Mouse (Mus musculus): ENCODE measurements at regions not wholly inside any gene's neighbourhood (a gene's known extent, or its start where the extent isn't known, plus 50 kb on each side); places are given as distances from the start of the nearest gene placed in this dataset.

DNA sequence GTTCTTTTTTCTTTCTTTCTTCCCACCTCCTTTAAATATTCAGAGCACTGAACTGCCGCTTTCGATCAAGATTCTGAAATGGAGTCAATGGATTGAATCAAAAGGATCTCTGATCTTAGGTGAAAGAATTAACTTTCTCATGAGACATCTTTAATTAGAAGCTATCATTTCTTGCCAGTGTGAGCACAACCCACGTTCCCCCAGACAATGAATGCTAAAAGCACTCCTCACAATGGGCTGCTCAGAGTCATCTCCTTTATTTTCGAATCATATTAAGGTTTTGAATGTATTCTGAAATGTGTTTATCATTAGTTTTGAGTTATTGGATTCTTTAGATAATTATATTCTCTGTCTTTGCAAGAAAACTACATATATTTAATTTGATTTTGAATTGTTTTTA, 137.4 kb upstream of the Nyap2 start:
- ATAC-seq (no peak), DNase-seq (no peak)
- H3K27me3 ChIP-seq (ENCODE audit: insufficient read depth, low read length) = no peaks in the 10 kb centered on the region
- H3K4me1 ChIP-seq (ENCODE audit: insufficient read depth) = no peaks in the 10 kb centered on the region
- no peak overlapping the region for H3K4me2 ChIP-seq (ENCODE audit: low read depth, low read length)
- no peak overlapping the region for H3K9ac ChIP-seq (replicated peaks)
- 75% methylated on average over 4 of the region's 4 CpGs for WGBS (ENCODE audit: insufficient replicate concordance)
- no peaks in the 10 kb centered on the region for H3K9me3 ChIP-seq (ENCODE audit: low read length)
- no peaks in the 10 kb centered on the region for H3K36me3 ChIP-seq (replicated peaks; ENCODE audit: insufficient read depth, low read length)
- no peak for TF ChIP-seq CTCF (IDR thresholded peaks at IDR 0.05; ENCODE audit: low read depth)
- no peak for TF ChIP-seq EP300 (IDR thresholded peaks at IDR 0.05; ENCODE audit: low read depth)
- H3K27ac ChIP-seq (ENCODE audit: low read depth) = no peak overlapping the region
- H3K4me3 ChIP-seq (ENCODE audit: low read depth, low read length) = no peak overlapping the region

- Histone ChIP-seq H3K27ac (ENCODE audit: low read depth) (no peak overlapping the region), H3K4me1 (ENCODE audit: insufficient read depth) (no peaks in the 10 kb centered on the region), H3K4me3 (ENCODE audit: low read depth, low read length) (no peak overlapping the region), H3K27me3 (ENCODE audit: insufficient read depth, low read length) (no peaks in the 10 kb centered on the region), H3K9ac (replicated peaks) (no peak overlapping the region), H3K36me3 (replicated peaks; ENCODE audit: insufficient read depth, low read length) (no peaks in the 10 kb centered on the region), H3K4me2 (ENCODE audit: low read depth, low read length) (no peak overlapping the region), H3K9me3 (ENCODE audit: low read length) (no peaks in the 10 kb centered on the region)
- DNase-seq = no peak
- WGBS (ENCODE audit: insufficient replicate concordance) = 59% methylated on average over 4 of the region's 4 CpGs
- TF ChIP-seq CTCF (IDR thresholded peaks at IDR 0.05; ENCODE audit: low read depth) (no peak), EP300 (IDR thresholded peaks at IDR 0.05; ENCODE audit: low read depth) (no peak)
- ATAC-seq = no peak
Measured at GRCm38 (mm10) chr1:80899281-80899680, 141.0 kb upstream of the Dock10 start.

DNA sequence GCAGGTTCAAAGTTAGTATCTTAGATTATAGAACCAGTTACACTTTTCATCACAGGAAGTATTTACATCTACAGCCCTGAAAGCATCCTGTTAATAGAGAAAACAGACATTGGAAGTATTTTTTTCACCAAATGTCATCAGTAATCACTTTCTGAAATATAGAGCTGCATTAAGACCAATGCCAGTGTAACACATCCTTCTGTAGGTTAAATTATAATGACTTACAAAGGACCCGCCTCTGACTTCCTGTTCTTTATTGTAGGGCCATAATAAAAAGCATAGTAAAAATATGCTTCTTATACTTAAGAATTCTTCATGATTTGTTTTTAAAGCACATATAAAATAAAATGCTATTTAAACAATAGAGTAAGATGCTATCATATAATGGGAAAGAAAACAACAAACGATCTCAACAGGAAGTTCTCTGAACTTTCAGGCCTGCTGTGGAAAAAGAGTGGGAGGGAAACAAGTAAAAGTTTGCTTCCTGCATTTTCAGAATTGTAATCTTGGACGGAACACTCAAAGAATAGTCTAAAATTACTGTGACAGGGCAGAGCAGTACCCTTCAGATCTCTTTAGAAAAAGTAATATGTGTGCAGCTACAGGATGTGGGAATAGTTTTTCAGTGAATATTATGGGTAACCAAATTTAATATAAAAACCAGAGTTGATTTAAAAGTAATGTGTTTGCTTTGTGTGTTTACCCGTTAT, 116.0 kb upstream of the Dock10 start:
- H3K27me3 ChIP-seq (ENCODE audit: insufficient read depth, low read length) = no peaks in the 10 kb centered on the region
- no peak for ATAC-seq
- no peaks in the 10 kb centered on the region for H3K9me3 ChIP-seq (ENCODE audit: low read length)
- TF ChIP-seq CTCF (IDR thresholded peaks at IDR 0.05; ENCODE audit: low read depth) (no peak), EP300 (IDR thresholded peaks at IDR 0.05; ENCODE audit: low read depth) (no peak)
- WGBS (ENCODE audit: insufficient replicate concordance) = 54% methylated on average over 4 of the region's 4 CpGs
- H3K4me1 ChIP-seq (ENCODE audit: insufficient read depth) = no peaks in the 10 kb centered on the region
- no peak for DNase-seq
- H3K4me3 ChIP-seq (ENCODE audit: low read depth, low read length) = no peak overlapping the region
- no peak overlapping the region for H3K9ac ChIP-seq (replicated peaks)
- H3K27ac ChIP-seq (ENCODE audit: low read depth) = no peak overlapping the region
- no peak overlapping the region for H3K4me2 ChIP-seq (ENCODE audit: low read depth, low read length)
- H3K36me3 ChIP-seq (replicated peaks; ENCODE audit: insufficient read depth, low read length) = no peaks in the 10 kb centered on the region

DNA sequence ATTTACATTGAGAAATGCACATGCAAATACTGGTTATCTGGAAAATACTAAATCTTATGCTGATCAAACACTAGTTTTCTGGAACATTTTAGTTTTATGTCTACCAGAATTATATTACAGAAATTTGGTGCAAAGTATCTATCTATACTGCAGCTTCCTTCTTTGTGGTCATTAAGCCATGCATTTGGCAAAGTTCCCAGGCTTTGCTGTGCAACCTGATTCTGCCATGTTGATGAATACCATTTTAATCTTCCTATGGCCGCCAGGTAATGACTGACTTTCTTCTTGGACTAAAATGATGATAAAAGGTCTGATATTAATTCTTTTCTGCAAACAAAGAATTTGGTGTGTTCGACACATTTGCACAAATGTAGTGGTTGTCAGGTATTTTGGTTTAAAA, 115.3 kb upstream of the Dock10 start:
- H3K4me2 ChIP-seq (ENCODE audit: low read depth, low read length) = no peak overlapping the region
- no peak for DNase-seq
- WGBS (ENCODE audit: insufficient replicate concordance) = 64% methylated on average over 2 of the region's 2 CpGs
- no peak overlapping the region for H3K27ac ChIP-seq (ENCODE audit: low read depth)
- no peak for ATAC-seq
- no peak for TF ChIP-seq EP300 (IDR thresholded peaks at IDR 0.05; ENCODE audit: low read depth)
- no peak for TF ChIP-seq CTCF (IDR thresholded peaks at IDR 0.05; ENCODE audit: low read depth)
- H3K9me3 ChIP-seq (ENCODE audit: low read length) = no peaks in the 10 kb centered on the region
- H3K36me3 ChIP-seq (replicated peaks; ENCODE audit: insufficient read depth, low read length) = no peaks in the 10 kb centered on the region
- H3K4me3 ChIP-seq (ENCODE audit: low read depth, low read length) = no peak overlapping the region
- no peaks in the 10 kb centered on the region for H3K27me3 ChIP-seq (ENCODE audit: insufficient read depth, low read length)
- H3K4me1 ChIP-seq (ENCODE audit: insufficient read depth) = no peaks in the 10 kb centered on the region
- H3K9ac ChIP-seq (replicated peaks) = no peak overlapping the region

DNA sequence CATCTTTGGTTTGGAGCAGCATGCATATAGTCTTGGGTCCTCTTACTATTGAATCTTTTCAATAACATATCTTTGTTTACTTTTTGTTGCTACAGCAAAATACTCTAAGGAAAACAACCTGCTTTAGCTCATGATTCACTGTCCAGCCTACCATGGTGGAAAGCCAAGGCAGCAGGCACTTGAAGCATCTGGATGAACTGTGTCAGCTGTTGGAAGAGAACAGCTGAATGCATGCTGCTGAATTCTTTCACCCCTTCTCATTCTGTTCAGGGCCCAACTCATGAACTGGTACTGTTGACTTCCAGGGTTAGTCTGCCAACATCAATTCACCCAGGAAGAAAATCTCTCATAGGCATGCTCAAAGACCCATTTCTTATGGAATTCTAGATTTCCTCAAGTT, 110.5 kb upstream of the Dock10 start:
- Histone ChIP-seq H3K4me2 (ENCODE audit: low read depth, low read length) (no peak overlapping the region), H3K4me1 (ENCODE audit: insufficient read depth) (no peaks in the 10 kb centered on the region), H3K4me3 (ENCODE audit: low read depth, low read length) (no peak overlapping the region), H3K36me3 (replicated peaks; ENCODE audit: insufficient read depth, low read length) (no peaks in the 10 kb centered on the region), H3K27me3 (ENCODE audit: insufficient read depth, low read length) (no peaks in the 10 kb centered on the region), H3K9me3 (ENCODE audit: low read length) (no peaks in the 10 kb centered on the region), H3K9ac (replicated peaks) (no peak overlapping the region), H3K27ac (ENCODE audit: low read depth) (no peak overlapping the region)
- ATAC-seq (no peak), DNase-seq (no peak)
- TF ChIP-seq CTCF (IDR thresholded peaks at IDR 0.05; ENCODE audit: low read depth) = no peak
- TF ChIP-seq EP300 (IDR thresholded peaks at IDR 0.05; ENCODE audit: low read depth) = no peak

- no peak for DNase-seq
- H3K9me3 ChIP-seq (ENCODE audit: low read length) = no peaks in the 10 kb centered on the region
- H3K9ac ChIP-seq (replicated peaks) = no peak overlapping the region
- no peaks in the 10 kb centered on the region for H3K27me3 ChIP-seq (ENCODE audit: insufficient read depth, low read length)
- no peak for TF ChIP-seq CTCF (IDR thresholded peaks at IDR 0.05; ENCODE audit: low read depth)
- TF ChIP-seq EP300 (IDR thresholded peaks at IDR 0.05; ENCODE audit: low read depth) = no peak
- no peak overlapping the region for H3K4me3 ChIP-seq (ENCODE audit: low read depth, low read length)
- no peak overlapping the region for H3K27ac ChIP-seq (ENCODE audit: low read depth)
- H3K4me1 ChIP-seq (ENCODE audit: insufficient read depth) = no peaks in the 10 kb centered on the region
- WGBS (ENCODE audit: insufficient replicate concordance) = 69% methylated on average over 2 of the region's 2 CpGs
- no peak overlapping the region for H3K4me2 ChIP-seq (ENCODE audit: low read depth, low read length)
- ATAC-seq = no peak
- H3K36me3 ChIP-seq (replicated peaks; ENCODE audit: insufficient read depth, low read length) = no peaks in the 10 kb centered on the region
Measured at GRCm38 (mm10) chr1:80856981-80857380, 98.7 kb upstream of the Dock10 start.

Measured in liver, postnatal 0 days (tissue).